ENCODE assay signal across 11 mouse cellular contexts in the genomic region with DNA sequence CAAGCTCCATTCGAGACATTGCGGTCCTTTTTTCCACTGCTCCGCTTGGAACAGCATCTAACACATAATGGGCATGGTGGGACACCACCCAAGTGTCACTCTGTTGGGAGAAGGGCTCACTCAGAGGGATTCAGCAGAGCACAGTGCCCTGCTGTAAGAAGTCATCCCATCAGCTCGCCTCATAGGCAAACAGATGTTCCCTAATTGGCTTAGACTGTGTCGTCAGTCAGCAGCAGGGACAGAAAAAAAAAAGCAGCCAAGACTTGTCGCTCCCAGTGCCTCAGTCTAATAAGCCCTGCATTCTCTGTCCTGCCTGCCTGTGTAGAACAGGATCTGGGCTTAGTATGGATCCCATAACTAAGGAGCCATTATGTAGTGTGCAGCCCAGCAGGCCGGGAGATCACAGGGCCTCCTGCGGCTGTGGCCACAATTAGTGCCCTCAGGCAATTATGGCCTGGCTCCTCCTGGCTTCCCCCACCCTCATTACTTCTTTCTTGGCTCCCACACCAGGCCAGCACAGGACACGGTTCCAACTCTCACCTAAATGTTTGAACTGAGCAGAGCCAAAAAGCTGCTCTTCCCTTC. TPM values are rescaled to one million over a fixed set of nuclear protein-coding genes. Genes with fewer than 3 reads are reported as not detected.
DNase-seq lines count a peak whose midpoint lies in the region; ATAC-seq lines count a peak whose summit lies in the region.
"Had no signal": no experiment of that assay in that cellular context is flagged by ENCODE, and none has a peak within 500 bp of the region (broad histone marks: within the 10 kb centered on the region; RNA-seq: fewer than 3 reads in every experiment).

No protein-coding gene starts in this region.

- no peak overlapping the region for H3K4me2 ChIP-seq in forebrain, embryonic 11.5 days (ENCODE audit: low read depth, low read length, severe bottlenecking)
- no peak overlapping the region for H3K4me2 ChIP-seq in neural tube, embryonic 15.5 days
- H3K4me2 ChIP-seq: heart, embryonic 15.5 days had no signal

- H3K9me3 ChIP-seq in heart, embryonic 10.5 days: no peaks in the 10 kb centered on the region
- no peaks in the 10 kb centered on the region for H3K9me3 ChIP-seq in forebrain, embryonic 11.5 days (ENCODE audit: control insufficient read depth, low read length)
- H3K9me3 ChIP-seq in limb, embryonic 10.5 days (replicated peaks): no peaks in the 10 kb centered on the region
- H3K9me3 ChIP-seq in neural tube, embryonic 15.5 days (replicated peaks): no peaks in the 10 kb centered on the region
- H3K9me3 ChIP-seq: heart, embryonic 15.5 days had no signal

- ATAC-seq in forebrain, embryonic 11.5 days (replicated peaks; ENCODE audit: low FRiP score): peak; percentile 71; the same call in 1 of the 2 replicates
- peak; percentile 62; the same call in 1 of the 2 replicates for ATAC-seq in neural tube, embryonic 15.5 days (ENCODE audit: low FRiP score)
- no peak for ATAC-seq in megakaryocyte-erythroid progenitor cell, adult 5-6 weeks (replicated peaks; ENCODE audit: low FRiP score, low TSS enrichment, poor library complexity, severe bottlenecking)

- no peaks in the 10 kb centered on the region for H3K27me3 ChIP-seq in heart, embryonic 10.5 days (ENCODE audit: insufficient read depth, poor library complexity, severe bottlenecking)
- H3K27me3 ChIP-seq in forebrain, embryonic 11.5 days (ENCODE audit: control insufficient read depth, insufficient read depth, low read length): no peaks in the 10 kb centered on the region
- H3K27me3 ChIP-seq in limb, embryonic 10.5 days (ENCODE audit: low read depth, poor library complexity, severe bottlenecking): no peaks in the 10 kb centered on the region
- H3K27me3 ChIP-seq in neural tube, embryonic 15.5 days (replicated peaks): no peaks in the 10 kb centered on the region
- H3K27me3 ChIP-seq: heart, embryonic 15.5 days had no signal

- no peak overlapping the region for H3K4me3 ChIP-seq in heart, embryonic 10.5 days
- no peak overlapping the region for H3K4me3 ChIP-seq in forebrain, embryonic 11.5 days (ENCODE audit: low read depth, low read length)
- H3K4me3 ChIP-seq in limb, embryonic 10.5 days: no peak overlapping the region
- no peak overlapping the region for H3K4me3 ChIP-seq in neural tube, embryonic 15.5 days (replicated peaks)
- H3K4me3 ChIP-seq: heart, embryonic 15.5 days had no signal

- no peaks in the 10 kb centered on the region for H3K36me3 ChIP-seq in heart, embryonic 10.5 days
- no peaks in the 10 kb centered on the region for H3K36me3 ChIP-seq in forebrain, embryonic 11.5 days (ENCODE audit: control insufficient read depth, insufficient read depth, low read length)
- no peaks in the 10 kb centered on the region for H3K36me3 ChIP-seq in limb, embryonic 10.5 days
- H3K36me3 ChIP-seq in neural tube, embryonic 15.5 days: no peaks in the 10 kb centered on the region
- H3K36me3 ChIP-seq: heart, embryonic 15.5 days had no signal

- WGBS in heart, embryonic 10.5 days: 53% methylated on average over 9 of the region's 9 CpGs
- WGBS in forebrain, embryonic 11.5 days: 28% methylated on average over 9 of the region's 9 CpGs
- 31% methylated on average over 9 of the region's 9 CpGs for WGBS in limb, embryonic 10.5 days
- WGBS in neural tube, embryonic 15.5 days: 29% methylated on average over 9 of the region's 9 CpGs

- DNase-seq in heart, embryonic 10.5 days (ENCODE audit: low spot score): no peak
- DNase-seq in heart, postnatal 4 days: no peak
- DNase-seq in forebrain, embryonic 11.5 days (ENCODE audit: low spot score): peak; percentile 56
- peak; percentile 62 for DNase-seq in limb, embryonic 10.5 days (ENCODE audit: low spot score)
- no peak for DNase-seq in gastrocnemius, postnatal 25 days
- no peak for DNase-seq in right cerebral cortex, postnatal 4 days
- DNase-seq: kidney, adult 8-10 months had no signal

- H3K4me1 ChIP-seq in heart, embryonic 10.5 days: peaks cover 13% of the 10 kb centered on the region; the same call in 1 of the 2 replicates
- H3K4me1 ChIP-seq in forebrain, embryonic 11.5 days (replicated peaks; ENCODE audit: control insufficient read depth, insufficient read depth, low read length): peaks cover 12% of the 10 kb centered on the region
- H3K4me1 ChIP-seq in limb, embryonic 10.5 days: peaks cover 51% of the 10 kb centered on the region
- H3K4me1 ChIP-seq in neural tube, embryonic 15.5 days: peaks cover 25% of the 10 kb centered on the region

- no peak overlapping the region for H3K9ac ChIP-seq in forebrain, embryonic 11.5 days (ENCODE audit: low read length)
- no peak overlapping the region for H3K9ac ChIP-seq in neural tube, embryonic 15.5 days (replicated peaks)
- H3K9ac ChIP-seq: heart, embryonic 15.5 days had no signal

- H3K27ac ChIP-seq in heart, embryonic 10.5 days: peak overlapping the region; percentile 1; the same call in 1 of the 2 replicates
- peak overlapping the region; percentile 21; the same call in 1 of the 2 replicates for H3K27ac ChIP-seq in forebrain, embryonic 11.5 days (ENCODE audit: low read depth, low read length)
- H3K27ac ChIP-seq in limb, embryonic 10.5 days: peak overlapping the region; percentile 79
- H3K27ac ChIP-seq in neural tube, embryonic 15.5 days (replicated peaks): peak overlapping the region; percentile 29; the same call in 1 of the 2 replicates
- H3K27ac ChIP-seq: heart, embryonic 15.5 days; macrophage had no signal

RNA-seq across cellular contexts. Expression of a gene that starts 31.6 kb away (rescaled TPM):
- 1.4 and 1.8 TPM in 2 replicates for polyA plus RNA-seq in heart, embryonic 10.5 days (2016; fragmentation: Nextera tagmentation; extraction: Ambion mirVana)
- 1 to 10 TPM; 2.3 to 3.9 TPM for total RNA-seq in heart, postnatal 4 days (2021)
- polyA plus RNA-seq in forebrain, embryonic 11.5 days (2014; fragmentation: Nextera tagmentation; extraction: Ambion mirVana): 6.4 and 9.7 TPM in 2 replicates
- 2.1 and 9.2 TPM in 2 replicates for polyA plus RNA-seq in limb, embryonic 10.5 days (2016; fragmentation: Nextera tagmentation; extraction: Ambion mirVana)
- polyA plus RNA-seq in neural tube, embryonic 15.5 days (2015; fragmentation: Nextera tagmentation; extraction: Ambion mirVana): 3.7 and 4.5 TPM in 2 replicates
- 1 to 10 TPM; 2.3 to 3.3 TPM for total RNA-seq in gastrocnemius, postnatal 25 days (2021)
- total RNA-seq in megakaryocyte-erythroid progenitor cell, adult 5-6 weeks (2014; fragmentation: Nextera tagmentation): not detected in 2 replicates
- total RNA-seq in megakaryocyte-erythroid progenitor cell, adult 5-6 weeks (2017): not detected in 2 replicates
- polyA plus RNA-seq: macrophage had no signal

Comparison
In these comparisons a context has a peak if more than half of its experiments do, and no peak if none do; other contexts are left out.
1. DNase-seq: peak in forebrain, embryonic 11.5 days (single experiment) and limb, embryonic 10.5 days (single experiment); none in heart, embryonic 10.5 days (single experiment), heart, postnatal 4 days (single experiment), gastrocnemius, postnatal 25 days (single experiment) and right cerebral cortex, postnatal 4 days (single experiment).
2. H3K27ac ChIP-seq: peak in every context shown above with its lines; median percentile 79 in limb, embryonic 10.5 days; 29 in neural tube, embryonic 15.5 days; 21 in forebrain, embryonic 11.5 days; 1 in heart, embryonic 10.5 days.